Mouse (Mus musculus) heart, adult 2 months (tissue): ENCODE data around the gene Fgf22.

Source experiments
- CTCF ChIP-seq: fragments of 200-600 bp; IDR thresholded peaks from 2 replicates; pipeline ENCODE4 v1.8.1; 2022; ENCODE audit warnings: antibody characterized with exemption, mild to moderate bottlenecking, moderate library complexity
- POLR2A ChIP-seq: fragments of 200-500 bp; IDR thresholded peaks from 2 replicates; pipeline ENCODE4 v1.6.1; 2011; ENCODE audit warnings: mild to moderate bottlenecking, low read depth, low read length, control low read depth; ENCODE audit not compliant: insufficient read depth

GRCm38 (mm10) chr10:79736706-79737105 lies 18.2 kb upstream of the Fgf22 start:
- TF ChIP-seq CTCF (no peak), POLR2A (no peak)
